Mouse (Mus musculus) liver, postnatal 0 days (tissue): Measurements from ENCODE around the gene Fermt1. TPM values are rescaled to one million over a fixed set of nuclear protein-coding genes. Genes with fewer than 3 reads are reported as not detected.

Source experiments
- ATAC-seq: fragments of 200-750 bp; cut with Nextera tagmentation; 2 replicates; pipeline ENCODE4 v1.8.0; 2017; ENCODE audit warnings: mild to moderate bottlenecking, moderate library complexity
- DNase-seq: peaks from one replicate; pipeline ENCODE4 v3.0.0-alpha.2; 2016
- H3K27ac ChIP-seq: fragments of 300-500 bp; sonication (generic); 2 replicates; pipeline ENCODE4 v1.5.1; 2014; ENCODE audit warnings: antibody characterized with exemption, moderate library complexity, mild to moderate bottlenecking, low read depth
- H3K27me3 ChIP-seq: fragments of 300-500 bp; sonication (generic); 2 replicates; pipeline ENCODE4 v1.6.1; 2014; ENCODE audit warnings: low read length, control low read depth, mixed read lengths; ENCODE audit not compliant: insufficient read depth
- H3K36me3 ChIP-seq: fragments of 300-500 bp; sonication (generic); replicated peaks from 2 replicates; pipeline ENCODE4 v1.6.1; 2014; ENCODE audit warnings: mild to moderate bottlenecking, control low read depth, low read length, moderate library complexity, mixed read lengths; ENCODE audit not compliant: insufficient read depth
- H3K4me1 ChIP-seq: fragments of 300-500 bp; sonication (generic); 2 replicates; pipeline ENCODE4 v1.6.1; 2014; ENCODE audit warnings: antibody characterized with exemption, mild to moderate bottlenecking, control low read depth; ENCODE audit not compliant: insufficient read depth
- H3K4me2 ChIP-seq: fragments of 300-500 bp; sonication (generic); 2 replicates; pipeline ENCODE4 v1.6.1; 2014; ENCODE audit warnings: low read depth, mild to moderate bottlenecking, low read length, moderate library complexity, mixed read lengths
- H3K4me3 ChIP-seq: fragments of 300-500 bp; sonication (generic); 2 replicates; pipeline ENCODE4 v1.5.1; 2014; ENCODE audit warnings: low read depth, low read length
- H3K9ac ChIP-seq: fragments of 300-500 bp; sonication (generic); replicated peaks from 2 replicates; pipeline ENCODE4 v1.6.1; 2014; ENCODE audit warnings: mild to moderate bottlenecking, moderate library complexity
- H3K9me3 ChIP-seq: fragments of 300-500 bp; sonication (generic); 2 replicates; pipeline ENCODE4 v1.6.1; 2016; ENCODE audit warnings: mild to moderate bottlenecking, control low read depth, low read length, mixed read lengths
- CTCF ChIP-seq: sonication (generic); IDR thresholded peaks from 2 replicates; pipeline ENCODE4 v1.5.1; 2016; ENCODE audit warnings: antibody characterized with exemption, low read depth
- EP300 ChIP-seq: IDR thresholded peaks from 2 replicates; pipeline ENCODE4 v1.6.1; 2016; ENCODE audit warnings: antibody characterized with exemption, low read depth, mild to moderate bottlenecking
- WGBS: fragments of 180-500 bp; shearing (Covaris S2); extraction: QIAGEN DNeasy Blood & Tissue Kit; methylation state at CpG from one replicate; pipeline ENCODE4 v1.1.7; 2014; ENCODE audit not compliant: insufficient replicate concordance; 5-methylcytosine and 5-hydroxymethylcytosine counted together
- polyA plus RNA-seq: library from polyadenylated mRNA; unstranded; fragments of >200 nt; fragmentation: Nextera tagmentation; extraction: Ambion mirVana; gene quantifications from 2 replicates; pipeline ENCODE4 v1.2.1, GENCODE M21; 2015

The Fermt1 gene
- polyA plus RNA-seq, 1 experiment from 2014 or later, result 0.41 TPM

GRCm38 (mm10) chr2:132884303-132884967 is 61.3 kb downstream of the Fermt1 start:
- Histone ChIP-seq H3K9me3 (no peaks in the 10 kb centered on the region), H3K9ac (no peak overlapping the region), H3K4me3 (no peak overlapping the region), H3K4me1 (0 out of 2 replicates have a peak, but pooled peaks cover under 1% of the 10 kb centered on the region), H3K27me3 (peaks cover 26% of the 10 kb centered on the region), H3K4me2 (no peak overlapping the region), H3K36me3 (no peaks in the 10 kb centered on the region), H3K27ac (no peak overlapping the region)
- DNase-seq (no peak), ATAC-seq (no peak)
- WGBS, result 57% methylated on average over 8 of the region's 8 CpGs
- TF ChIP-seq EP300 (no peak), CTCF (no peak)

DNA sequence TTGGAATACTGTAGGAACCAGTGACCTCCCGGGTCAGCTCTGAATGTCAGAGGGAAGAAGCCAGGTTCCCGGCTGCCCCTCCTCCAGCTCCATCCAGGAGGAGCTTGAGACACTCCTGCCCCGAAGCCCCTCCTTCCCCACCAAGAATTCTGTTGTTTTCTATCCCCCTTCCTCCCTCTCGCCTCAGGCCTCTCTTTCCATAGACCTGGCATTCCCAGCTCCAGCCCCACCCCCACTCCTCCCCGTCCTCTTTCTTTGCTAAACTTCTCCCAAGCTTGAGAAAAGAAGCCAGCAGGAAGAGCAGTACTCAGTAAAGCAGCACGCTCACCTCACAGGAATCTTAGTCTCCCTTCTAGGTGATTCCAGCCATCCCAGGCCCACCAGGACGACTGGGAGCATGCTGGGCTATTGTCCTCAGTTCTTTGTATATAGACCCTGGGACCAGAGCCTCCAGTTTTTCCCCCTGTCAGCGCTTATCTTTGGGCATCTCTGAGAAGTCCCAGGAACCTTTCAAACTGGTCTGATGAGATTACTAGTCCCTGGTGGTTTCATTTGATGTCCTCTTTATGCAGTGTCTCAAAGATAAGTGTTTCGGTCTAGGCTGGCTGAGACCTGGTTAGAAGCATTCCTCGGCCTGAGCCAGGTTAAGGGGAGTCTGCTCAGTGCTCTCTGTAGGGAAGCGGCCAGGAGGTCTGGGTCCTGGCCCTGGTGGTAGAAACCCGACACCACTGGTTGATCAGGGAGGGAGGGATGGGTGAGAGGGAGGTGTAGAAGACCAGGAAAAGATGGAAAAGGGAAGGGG is 64.7 kb downstream of the Fermt1 start, which contains the start of gene Lrrn4:
Gene Lrrn4 (minus strand): TSS at position 48 of the 802 bp plus-strand sequence.
- no peak for TF ChIP-seq EP300
- H3K27me3 ChIP-seq, result peaks cover 47% of the 10 kb centered on the region
- no peak for DNase-seq
- no peaks in the 10 kb centered on the region for H3K9me3 ChIP-seq
- no peak within 1 kb of the TSS for H3K27ac ChIP-seq
- no peaks in the 10 kb centered on the region for H3K36me3 ChIP-seq
- WGBS, result 27% methylated on average over 12 of the region's 12 CpGs
- H3K9ac ChIP-seq, result no peak within 1 kb of the TSS
- peak within 1 kb of the TSS; percentile 78 for H3K4me2 ChIP-seq
- no peak for ATAC-seq
- H3K4me1 ChIP-seq, result peaks cover 6% of the 10 kb centered on the region; the same call in 1 of the 2 replicates
- peak within 1 kb of the TSS; percentile 41 for H3K4me3 ChIP-seq

GRCm38 (mm10) chr2:132879261-132880044 is 66.3 kb downstream of the Fermt1 start:
- no peak overlapping the region for H3K27ac ChIP-seq
- under 1% methylated on average over 58 of the region's 58 CpGs for WGBS
- H3K4me1 ChIP-seq, result peaks cover 6% of the 10 kb centered on the region; the same call in 1 of the 2 replicates
- peak overlapping the region; percentile 78 for H3K4me2 ChIP-seq
- ATAC-seq (peak; percentile 55), DNase-seq (peak; percentile 47)
- H3K27me3 ChIP-seq, result peaks cover 47% of the 10 kb centered on the region
- H3K36me3 ChIP-seq, result no peaks in the 10 kb centered on the region
- H3K9ac ChIP-seq, result peak overlapping the region; percentile 13; the same call in 1 of the 2 replicates
- peak overlapping the region; percentile 41 for H3K4me3 ChIP-seq
- no peaks in the 10 kb centered on the region for H3K9me3 ChIP-seq
- no peak for TF ChIP-seq CTCF
- TF ChIP-seq EP300, result no peak

DNA sequence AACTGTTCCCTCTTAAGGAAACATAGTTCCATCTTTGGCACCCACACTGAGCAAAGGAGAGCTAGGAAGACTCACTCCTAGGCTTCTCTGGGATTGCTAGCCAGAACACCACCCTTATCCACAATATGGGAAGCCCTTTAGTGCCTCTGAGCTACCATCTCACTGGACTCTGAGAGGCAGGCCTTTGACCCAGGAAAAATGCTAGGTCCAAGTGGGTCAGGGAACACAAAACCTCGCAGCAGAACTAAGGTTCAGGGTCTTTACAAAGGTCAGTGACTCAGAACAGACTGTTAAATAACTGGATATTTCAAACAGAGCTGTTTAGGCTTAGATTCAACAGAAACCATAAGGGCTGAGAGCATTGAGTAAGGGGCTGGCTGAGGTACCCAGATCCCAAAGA is 68.7 kb downstream of the Fermt1 start:
- H3K4me3 ChIP-seq, result no peak overlapping the region
- TF ChIP-seq CTCF (no peak), EP300 (no peak)
- H3K27ac ChIP-seq, result no peak overlapping the region
- H3K36me3 ChIP-seq, result no peaks in the 10 kb centered on the region
- DNase-seq, result no peak
- no peaks in the 10 kb centered on the region for H3K9me3 ChIP-seq
- no peak for ATAC-seq
- 61% methylated on average over 1 of the region's 1 CpGs for WGBS
- H3K9ac ChIP-seq, result no peak overlapping the region
- no peak overlapping the region for H3K4me2 ChIP-seq
- H3K27me3 ChIP-seq, result peaks cover 44% of the 10 kb centered on the region
- H3K4me1 ChIP-seq, result peaks cover 6% of the 10 kb centered on the region; the same call in 1 of the 2 replicates

GRCm38 (mm10) chr2:132873657-132874326 is 71.9 kb downstream of the Fermt1 start:
- Histone ChIP-seq H3K4me2 (0 out of 2 replicates have a peak overlapping the region, but pooled peaks have one; percentile 13), H3K36me3 (no peaks in the 10 kb centered on the region), H3K9ac (no peak overlapping the region), H3K4me3 (no peak overlapping the region), H3K27ac (no peak overlapping the region), H3K4me1 (no peaks in the 10 kb centered on the region; the same call in 1 of the 2 replicates), H3K9me3 (no peaks in the 10 kb centered on the region), H3K27me3 (peaks cover 15% of the 10 kb centered on the region)
- TF ChIP-seq CTCF (no peak), EP300 (no peak)
- ATAC-seq (peak; percentile 45; the same call in 1 of the 2 replicates), DNase-seq (peak; percentile 29)
- WGBS, result 52% methylated on average over 10 of the region's 10 CpGs
